ENCODE assay signal across 19 mouse cellular contexts in the genomic region with DNA sequence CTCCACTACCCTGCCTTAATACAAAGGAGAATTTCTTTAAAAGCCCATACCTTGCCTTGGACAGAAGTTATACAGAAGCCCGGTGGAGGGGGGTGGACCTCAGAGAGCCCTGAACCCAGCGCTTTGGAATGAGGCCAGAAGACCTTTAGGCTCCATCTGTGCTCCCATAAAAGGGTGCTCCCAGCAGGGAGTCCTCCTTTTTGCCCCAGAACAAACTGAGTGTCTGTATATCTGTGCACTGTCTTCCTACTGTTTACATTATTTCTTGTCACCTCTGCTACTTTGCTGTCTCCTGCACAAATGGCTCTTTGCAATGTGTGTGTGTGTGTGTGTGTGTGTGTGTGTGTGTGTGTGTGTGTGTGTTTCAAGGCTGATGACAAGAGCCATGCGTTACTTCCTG. TPM values are rescaled to one million over a fixed set of nuclear protein-coding genes. Genes with fewer than 3 reads are reported as not detected.
"Had no signal": no experiment of that assay in that cellular context is flagged by ENCODE, and none has a peak within 500 bp of the region (broad histone marks: within the 10 kb centered on the region; RNA-seq: fewer than 3 reads in every experiment).

No protein-coding gene starts in this region.

- H3K9me3 ChIP-seq: limb, embryonic 15.5 days; liver, embryonic 12.5 days; midbrain, embryonic 10.5 days; neural tube, embryonic 15.5 days had no signal

- H3K4me2 ChIP-seq: limb, embryonic 15.5 days; liver, embryonic 12.5 days; neural tube, embryonic 15.5 days had no signal

- H3K4me3 ChIP-seq: layer of hippocampus, adult 2 months; limb, embryonic 15.5 days; liver, embryonic 12.5 days; midbrain, embryonic 10.5 days; myocyte; neural tube, embryonic 15.5 days had no signal

- DNase-seq: kidney, adult 11 months; kidney, adult 9 months; kidney, postnatal 4 days; left cerebral cortex, postnatal 4 days; lung, postnatal 4 days; midbrain, embryonic 14.5 days; right cerebral cortex, adult 18-20 months; right cerebral cortex, postnatal 25 days; thymus, postnatal 4 days had no signal

- H3K36me3 ChIP-seq: liver, embryonic 12.5 days; midbrain, embryonic 10.5 days; neural tube, embryonic 15.5 days had no signal

- ATAC-seq: hindbrain, postnatal 0 days; liver, embryonic 12.5 days had no signal

- H3K9ac ChIP-seq: limb, embryonic 15.5 days; liver, embryonic 12.5 days; neural tube, embryonic 15.5 days had no signal

- H3K27me3 ChIP-seq: limb, embryonic 15.5 days; liver, embryonic 12.5 days; neural tube, embryonic 15.5 days had no signal

- H3K27ac ChIP-seq: hindbrain, postnatal 0 days; kidney, postnatal 0 days; layer of hippocampus, adult 2 months; limb, embryonic 15.5 days; liver, embryonic 12.5 days; midbrain, embryonic 10.5 days; neural tube, embryonic 15.5 days had no signal

- H3K4me1 ChIP-seq: midbrain, embryonic 10.5 days; neural tube, embryonic 15.5 days had no signal

RNA-seq across cellular contexts. Expression of gene Gm9913, which starts 45.8 kb away (rescaled TPM):
- total RNA-seq: hindbrain, postnatal 0 days; megakaryocyte, adult 5-6 weeks had no signal
- polyA plus RNA-seq: liver, embryonic 16.5 days; midbrain, embryonic 14.5 days had no signal
